Mouse (Mus musculus) small intestine, adult 2 months (tissue): ENCODE data around the gene Urad. TPM values are rescaled to one million over a fixed set of nuclear protein-coding genes. Genes with fewer than 3 reads are reported as not detected.

Experiments used
- H3K27ac ChIP-seq: fragments of 200-500 bp; 2 replicates; pipeline ENCODE4 v1.5.1; 2012; ENCODE audit warnings: low read depth, low read length, control low read depth, inconsistent platforms; ENCODE audit not compliant: insufficient read depth
- H3K27me3 ChIP-seq: fragments of 200-500 bp; 2 replicates; pipeline ENCODE4 v1.6.1; 2012; ENCODE audit warnings: mild to moderate bottlenecking, moderate library complexity, low read length, inconsistent platforms; ENCODE audit not compliant: control insufficient read depth, insufficient read depth
- H3K36me3 ChIP-seq: fragments of 200-500 bp; 2 replicates; pipeline ENCODE4 v1.6.1; 2012; ENCODE audit warnings: mild to moderate bottlenecking, low read length, control low read depth, inconsistent platforms; ENCODE audit not compliant: control insufficient read depth, insufficient read depth
- H3K4me1 ChIP-seq: fragments of 200-500 bp; 2 replicates; pipeline ENCODE4 v1.6.1; 2012; ENCODE audit warnings: low read length, inconsistent platforms, mixed read lengths; ENCODE audit not compliant: control insufficient read depth, insufficient read depth, insufficient read length
- H3K4me3 ChIP-seq: fragments of 200-500 bp; 2 replicates; pipeline ENCODE4 v1.5.1; 2012; ENCODE audit warnings: low read depth, mild to moderate bottlenecking, control low read depth, inconsistent platforms, low read length, moderate library complexity
- CTCF ChIP-seq: fragments of 200-500 bp; IDR thresholded peaks from 2 replicates; pipeline ENCODE4 v1.5.1; 2012; ENCODE audit warnings: low read depth, mild to moderate bottlenecking, control low read depth, inconsistent platforms, low read length, moderate library complexity, mixed read lengths; ENCODE audit not compliant: insufficient replicate concordance, insufficient read length; ENCODE audit errors: extremely low read depth
- POLR2A ChIP-seq: fragments of 200-500 bp; IDR thresholded peaks from 2 replicates; pipeline ENCODE4 v1.6.1; 2012; ENCODE audit warnings: low read depth, mild to moderate bottlenecking, control low read depth, inconsistent platforms, low read length, moderate library complexity
- WGBS: fragments of 180-500 bp; shearing (Covaris S2); methylation state at CpG from one replicate; pipeline ENCODE4 v1.1.7; 2018; 5-methylcytosine and 5-hydroxymethylcytosine counted together
- polyA plus RNA-seq: library from polyadenylated mRNA; depleted of rRNA; stranded (reverse); fragments of >200 nt; gene quantifications from 2 replicates; pipeline ENCODE4 v1.2.3, GENCODE M21; 2012

Urad gene
- polyA plus RNA-seq, 1 experiment, result 4.7 TPM

DNA sequence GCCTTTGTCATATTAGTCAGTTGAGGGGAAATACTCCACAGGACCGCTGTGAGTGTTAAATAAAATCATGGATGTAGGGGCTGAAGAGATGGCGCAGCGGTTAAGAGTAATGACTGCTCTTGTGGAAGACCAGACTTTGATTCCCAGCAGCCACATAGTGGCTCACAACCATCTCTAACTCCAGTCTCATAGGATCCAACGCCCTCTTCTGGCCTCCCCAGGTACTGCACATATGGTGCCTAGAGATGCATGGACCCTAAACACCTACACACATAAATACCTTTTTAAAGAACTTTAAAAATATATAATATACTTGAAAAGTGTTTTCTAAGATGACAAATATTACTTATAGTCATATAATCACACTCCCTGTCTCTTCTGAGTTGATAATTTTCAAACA, 37.9 kb downstream of the Urad start:
- Histone ChIP-seq H3K4me1 (no peaks in the 10 kb centered on the region), H3K36me3 (no peaks in the 10 kb centered on the region), H3K27ac (no peak overlapping the region), H3K27me3 (peaks cover 2% of the 10 kb centered on the region; the same call in 1 of the 2 replicates), H3K4me3 (no peak overlapping the region)
- TF ChIP-seq POLR2A, result no peak
- peak; percentile 11; the same call in 1 of the 2 replicates for TF ChIP-seq CTCF
- 80% methylated on average over 4 of the region's 4 CpGs for WGBS

DNA sequence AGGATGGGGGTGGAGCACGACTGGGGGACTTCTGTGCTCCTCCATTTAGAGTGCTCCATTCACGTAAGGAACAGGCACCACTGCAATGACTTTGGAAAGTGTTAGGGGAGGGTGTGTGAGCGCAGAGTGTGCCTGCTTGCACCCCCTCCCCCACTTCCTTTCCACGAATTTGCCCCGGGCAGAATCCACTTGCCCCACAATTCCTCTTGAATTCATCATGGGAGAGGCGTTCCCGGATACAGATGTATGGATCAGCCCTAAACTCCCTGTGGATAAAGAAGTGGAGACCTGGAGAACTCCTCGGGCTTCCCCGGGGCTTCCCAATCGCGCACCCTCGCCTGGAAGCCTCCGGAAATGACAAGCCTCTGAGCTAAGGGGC, 44.7 kb downstream of the Urad start:
- H3K4me3 ChIP-seq, result no peak overlapping the region
- WGBS, result 17% methylated on average over 13 of the region's 13 CpGs
- H3K27me3 ChIP-seq, result peaks cover 50% of the 10 kb centered on the region

DNA sequence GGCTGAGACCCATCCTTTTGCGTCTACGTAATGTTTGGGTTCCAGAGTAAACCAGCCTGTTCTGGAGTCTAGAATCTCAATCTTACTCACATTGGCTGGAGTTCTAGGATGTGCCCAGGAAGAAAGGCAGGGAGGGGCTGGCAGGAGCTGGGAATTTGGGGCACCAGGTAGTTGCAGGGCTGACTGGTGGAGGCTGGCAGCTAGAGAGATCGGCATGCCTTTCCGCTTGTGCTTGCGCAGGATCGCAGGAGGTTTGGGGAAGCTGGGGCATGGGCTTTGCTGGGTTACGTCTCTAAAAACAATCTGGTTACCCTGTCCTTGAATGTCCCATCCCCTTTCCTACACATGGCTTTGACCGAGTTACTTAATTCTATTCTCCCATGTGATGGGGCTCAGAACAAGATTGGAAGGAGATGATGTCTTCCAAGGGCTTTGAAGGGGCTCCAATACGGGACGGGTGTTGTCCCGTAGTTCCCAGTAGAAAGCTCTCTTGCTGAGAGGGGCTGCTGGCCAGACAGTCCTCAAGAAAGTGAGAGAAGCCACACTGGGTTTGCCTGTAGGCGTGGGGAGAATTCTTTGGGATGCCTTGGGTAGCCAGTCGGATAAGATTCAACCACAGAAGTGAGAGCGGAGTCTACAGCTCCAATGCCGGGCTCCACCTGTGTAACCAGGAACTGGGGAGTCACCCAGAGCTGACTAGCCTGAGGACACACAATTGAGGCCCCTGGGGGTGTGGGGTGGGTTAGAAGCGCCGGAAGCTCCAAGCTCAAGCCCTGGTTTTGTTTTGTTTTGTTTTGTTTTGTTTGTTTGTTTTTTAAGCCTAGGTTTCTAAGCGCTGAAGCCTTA, 45.3 kb downstream of the Urad start:
- Histone ChIP-seq H3K4me3 (no peak overlapping the region), H3K4me1 (no peaks in the 10 kb centered on the region), H3K36me3 (no peaks in the 10 kb centered on the region), H3K27ac (no peak overlapping the region), H3K27me3 (peaks cover 56% of the 10 kb centered on the region)
- TF ChIP-seq CTCF (no peak), POLR2A (no peak)
- WGBS, result 13% methylated on average over 18 of the region's 18 CpGs

More for the DNA sequence above, 44.7 kb downstream of the Urad start:
- Histone ChIP-seq H3K36me3 (no peaks in the 10 kb centered on the region), H3K4me1 (no peaks in the 10 kb centered on the region), H3K27ac (no peak overlapping the region)
- TF ChIP-seq CTCF, result no peak
- no peak for TF ChIP-seq POLR2A

DNA sequence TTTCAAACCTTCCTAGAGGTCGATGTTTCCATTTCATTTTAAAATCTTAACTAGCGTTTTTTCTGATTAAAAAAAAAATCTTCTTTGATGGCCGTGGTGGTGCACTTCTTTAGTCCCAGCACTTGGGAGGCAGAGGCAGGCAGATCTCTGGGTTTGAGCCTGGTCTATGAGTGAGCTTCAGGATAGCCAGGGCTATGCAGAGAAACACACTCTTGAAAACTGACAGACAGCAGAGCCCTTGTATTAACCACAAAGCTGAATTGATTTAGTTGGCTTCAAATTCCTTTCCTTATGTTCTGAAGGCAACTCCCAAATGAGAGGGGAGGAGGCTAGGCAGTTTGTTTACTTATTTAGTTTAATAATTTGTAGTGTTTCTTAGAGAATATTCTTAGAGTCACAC, 46.5 kb downstream of the Urad start:
- WGBS, result 14% methylated on average over 3 of the region's 3 CpGs
- H3K4me3 ChIP-seq, result no peak overlapping the region
- H3K27ac ChIP-seq, result no peak overlapping the region
- no peaks in the 10 kb centered on the region for H3K36me3 ChIP-seq
- H3K27me3 ChIP-seq, result peaks cover 66% of the 10 kb centered on the region
- no peaks in the 10 kb centered on the region for H3K4me1 ChIP-seq
- TF ChIP-seq CTCF (no peak), POLR2A (no peak)

DNA sequence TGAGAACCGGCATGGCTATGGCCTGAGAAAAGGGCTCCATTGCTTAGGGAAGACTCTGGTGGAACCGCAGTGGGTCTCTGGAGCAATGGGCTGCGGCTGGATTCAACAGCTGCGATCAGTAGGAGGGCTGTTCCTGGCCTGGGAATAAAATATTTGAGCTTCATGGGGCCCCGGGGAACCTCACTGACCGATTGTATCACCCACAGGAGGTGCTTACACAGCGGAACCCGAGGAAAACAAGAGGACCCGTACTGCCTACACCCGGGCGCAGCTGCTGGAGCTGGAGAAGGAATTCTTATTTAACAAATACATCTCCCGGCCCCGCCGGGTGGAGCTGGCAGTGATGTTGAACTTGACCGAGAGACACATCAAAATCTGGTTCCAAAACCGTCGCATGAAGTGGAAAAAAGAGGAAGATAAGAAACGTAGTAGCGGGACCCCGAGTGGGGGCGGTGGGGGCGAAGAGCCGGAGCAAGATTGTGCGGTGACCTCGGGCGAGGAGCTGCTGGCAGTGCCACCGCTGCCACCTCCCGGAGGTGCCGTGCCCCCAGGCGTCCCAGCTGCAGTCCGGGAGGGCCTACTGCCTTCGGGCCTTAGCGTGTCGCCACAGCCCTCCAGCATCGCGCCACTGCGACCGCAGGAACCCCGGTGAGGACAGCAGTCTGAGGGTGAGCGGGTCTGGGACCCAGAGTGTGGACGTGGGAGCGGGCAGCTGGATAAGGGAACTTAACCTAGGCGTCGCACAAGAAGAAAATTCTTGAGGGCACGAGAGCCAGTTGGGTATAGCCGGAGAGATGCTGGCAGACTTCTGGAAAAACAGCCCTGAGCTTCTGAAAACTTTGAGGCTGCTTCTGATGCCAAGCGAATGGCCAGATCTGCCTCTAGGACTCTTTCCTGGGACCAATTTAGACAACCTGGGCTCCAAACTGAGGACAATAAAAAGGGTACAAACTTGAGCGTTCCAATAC, 47.8 kb downstream of the Urad start:
- no peaks in the 10 kb centered on the region for H3K36me3 ChIP-seq
- TF ChIP-seq POLR2A (no peak), CTCF (no peak)
- H3K27me3 ChIP-seq, result peaks cover 76% of the 10 kb centered on the region
- H3K27ac ChIP-seq, result no peak overlapping the region
- 7% methylated on average over 48 of the region's 48 CpGs for WGBS
- H3K4me1 ChIP-seq, result no peaks in the 10 kb centered on the region; the same call in 1 of the 2 replicates
- H3K4me3 ChIP-seq, result peak overlapping the region; percentile 34; the same call in 1 of the 2 replicates

DNA sequence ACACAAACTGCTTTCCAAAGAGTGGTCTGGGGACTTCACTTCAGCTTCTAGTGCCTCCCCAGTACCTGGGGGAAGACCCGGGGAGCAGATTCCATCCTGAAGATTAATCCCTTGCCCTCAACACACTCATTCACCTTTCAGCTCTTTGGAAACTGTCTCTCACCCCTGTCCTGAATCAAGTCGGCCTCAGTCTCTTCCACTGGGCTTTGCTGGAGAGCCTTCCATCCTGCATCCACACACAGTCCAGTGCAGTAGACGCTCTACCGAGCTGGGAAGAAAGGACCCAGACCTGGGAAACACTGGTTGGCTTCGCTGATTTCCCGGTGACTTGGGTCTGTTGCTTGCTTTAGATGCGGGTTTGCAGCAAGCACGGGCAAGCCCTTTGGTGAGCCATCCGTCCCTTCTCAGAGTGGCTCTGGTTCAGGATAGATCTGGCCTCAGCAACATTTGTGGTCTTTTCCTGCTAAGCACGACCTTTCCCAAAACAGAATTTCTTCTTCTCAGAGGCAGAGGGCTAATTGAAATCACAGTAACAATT, 49.4 kb downstream of the Urad start:
- Histone ChIP-seq H3K4me1 (no peaks in the 10 kb centered on the region; the same call in 1 of the 2 replicates), H3K27me3 (peaks cover 70% of the 10 kb centered on the region), H3K27ac (no peak overlapping the region), H3K36me3 (no peaks in the 10 kb centered on the region), H3K4me3 (peak overlapping the region; percentile 30; the same call in 1 of the 2 replicates)
- TF ChIP-seq POLR2A, result no peak
- TF ChIP-seq CTCF, result no peak
- WGBS, result 25% methylated on average over 10 of the region's 10 CpGs
